Mouse (Mus musculus) limb, embryonic 11.5 days (tissue): ENCODE measurements around the gene Nipa1. TPM values are rescaled to one million over a fixed set of nuclear protein-coding genes. Genes with fewer than 3 reads are reported as not detected.
A peak's percentile ranks its signal among the peaks of the same experiment; 100 is the strongest.

Experiments
- ATAC-seq: fragments of 200-750 bp; cut with Nextera tagmentation; 2 replicates; pipeline ENCODE4 v1.8.0; 2017; ENCODE audit warnings: low read depth; ENCODE audit not compliant: insufficient number of reproducible peaks, low FRiP score, low TSS enrichment
- DNase-seq: peaks from one replicate; pipeline ENCODE4 v3.0.0-alpha.2; 2015; ENCODE audit warnings: low spot score
- H3K27ac ChIP-seq: fragments of 300-500 bp; sonication (generic); replicated peaks from 2 replicates; pipeline ENCODE4 v1.5.1; 2014; ENCODE audit warnings: low read depth, mild to moderate bottlenecking, low read length
- H3K27me3 ChIP-seq: fragments of 300-500 bp; sonication (generic); 2 replicates; pipeline ENCODE4 v1.6.1; 2014; ENCODE audit warnings: mild to moderate bottlenecking, low read length, mixed read lengths; ENCODE audit not compliant: control insufficient read depth, insufficient read depth
- H3K36me3 ChIP-seq: fragments of 300-500 bp; sonication (generic); 2 replicates; pipeline ENCODE4 v1.6.1; 2014; ENCODE audit warnings: mild to moderate bottlenecking, low read length, moderate library complexity, mixed read lengths; ENCODE audit not compliant: control insufficient read depth, insufficient read depth
- H3K4me1 ChIP-seq: fragments of 300-500 bp; sonication (generic); 2 replicates; pipeline ENCODE4 v1.6.1; 2014; ENCODE audit warnings: low read length, mixed read lengths; ENCODE audit not compliant: control insufficient read depth, insufficient read depth
- H3K4me2 ChIP-seq: fragments of 300-500 bp; sonication (generic); 2 replicates; pipeline ENCODE4 v1.6.1; 2014; ENCODE audit warnings: low read depth, mild to moderate bottlenecking, moderate library complexity; ENCODE audit not compliant: severe bottlenecking
- H3K4me3 ChIP-seq: fragments of 300-500 bp; sonication (generic); 2 replicates; pipeline ENCODE4 v1.5.1; 2014; ENCODE audit warnings: low read depth, low read length
- H3K9ac ChIP-seq: fragments of 300-500 bp; sonication (generic); 2 replicates; pipeline ENCODE4 v1.6.1; 2014; ENCODE audit warnings: mild to moderate bottlenecking, low read length
- H3K9me3 ChIP-seq: fragments of 300-500 bp; sonication (generic); 2 replicates; pipeline ENCODE4 v1.6.1; 2016; ENCODE audit warnings: low read length; ENCODE audit not compliant: control insufficient read depth
- WGBS: fragments of 180-500 bp; shearing (Covaris S2); extraction: QIAGEN DNeasy Blood & Tissue Kit; methylation state at CpG from one replicate; pipeline ENCODE4 v1.1.7; 2014; 5-methylcytosine and 5-hydroxymethylcytosine counted together
- polyA plus RNA-seq: library from polyadenylated mRNA; unstranded; fragments of >200 nt; fragmentation: Nextera tagmentation; extraction: Ambion mirVana; gene quantifications from 2 replicates; pipeline ENCODE4 v1.2.1, GENCODE M21; 2014

Gene Nipa1
- polyA plus RNA-seq = 5.6 and 6.3 TPM in 2 replicates

GRCm38 (mm10) chr7:56019930-56020253 is at the start of gene Nipa1:
TSS of gene Nipa1 (minus strand) at chr7:56019954.
- no peaks in the 10 kb centered on the region for H3K27me3 ChIP-seq
- H3K4me3 ChIP-seq = peak within 1 kb of the TSS; percentile 63
- ATAC-seq = no peak
- no peak for DNase-seq
- H3K9ac ChIP-seq = peak within 1 kb of the TSS; percentile 81
- 68% methylated on average over 3 of the region's 3 CpGs for WGBS
- H3K36me3 ChIP-seq = no peaks in the 10 kb centered on the region
- no peak within 1 kb of the TSS for H3K27ac ChIP-seq
- H3K4me1 ChIP-seq = no peaks in the 10 kb centered on the region; the same call in 1 of the 2 replicates
- no peaks in the 10 kb centered on the region for H3K9me3 ChIP-seq
- peak within 1 kb of the TSS; percentile 79 for H3K4me2 ChIP-seq

GRCm38 (mm10) chr7:56066634-56067033 is 46.9 kb upstream of the Nipa1 start:
- no peak overlapping the region for H3K9ac ChIP-seq
- H3K36me3 ChIP-seq = no peaks in the 10 kb centered on the region
- WGBS = 97% methylated on average over 1 of the region's 1 CpGs
- no peaks in the 10 kb centered on the region for H3K4me1 ChIP-seq
- DNase-seq (no peak), ATAC-seq (no peak)
- H3K4me3 ChIP-seq = no peak overlapping the region
- H3K9me3 ChIP-seq = no peaks in the 10 kb centered on the region
- no peak overlapping the region for H3K27ac ChIP-seq
- H3K27me3 ChIP-seq = no peaks in the 10 kb centered on the region
- no peak overlapping the region for H3K4me2 ChIP-seq

GRCm38 (mm10) chr7:56066136-56066535 is 46.4 kb upstream of the Nipa1 start:
- 84% methylated on average over 2 of the region's 2 CpGs for WGBS
- Histone ChIP-seq H3K27ac (no peak overlapping the region), H3K9me3 (no peaks in the 10 kb centered on the region), H3K4me2 (no peak overlapping the region), H3K36me3 (no peaks in the 10 kb centered on the region), H3K9ac (no peak overlapping the region), H3K4me3 (no peak overlapping the region), H3K4me1 (no peaks in the 10 kb centered on the region), H3K27me3 (no peaks in the 10 kb centered on the region)
- DNase-seq (no peak), ATAC-seq (no peak)

- Histone ChIP-seq H3K27ac (no peak overlapping the region), H3K36me3 (no peaks in the 10 kb centered on the region), H3K9ac (no peak overlapping the region), H3K27me3 (no peaks in the 10 kb centered on the region), H3K9me3 (no peaks in the 10 kb centered on the region), H3K4me1 (no peaks in the 10 kb centered on the region), H3K4me2 (no peak overlapping the region), H3K4me3 (no peak overlapping the region)
- WGBS = 83% methylated on average over 1 of the region's 1 CpGs
- no peak for DNase-seq
- no peak for ATAC-seq
Measured at GRCm38 (mm10) chr7:56064876-56065275, 45.1 kb upstream of the Nipa1 start.

- Histone ChIP-seq H3K27ac (no peak overlapping the region), H3K4me1 (no peaks in the 10 kb centered on the region), H3K36me3 (peaks cover 4% of the 10 kb centered on the region; the same call in 1 of the 2 replicates), H3K4me3 (no peak overlapping the region), H3K9me3 (no peaks in the 10 kb centered on the region), H3K27me3 (no peaks in the 10 kb centered on the region), H3K4me2 (no peak overlapping the region), H3K9ac (no peak overlapping the region)
- WGBS = 90% methylated on average over 3 of the region's 3 CpGs
- ATAC-seq (no peak), DNase-seq (no peak)
Measured at GRCm38 (mm10) chr7:56055338-56055737, 35.6 kb upstream of the Nipa1 start.

- no peak overlapping the region for H3K4me2 ChIP-seq
- ATAC-seq = no peak
- H3K36me3 ChIP-seq = peaks cover 4% of the 10 kb centered on the region; the same call in 1 of the 2 replicates
- H3K9me3 ChIP-seq = no peaks in the 10 kb centered on the region
- no peaks in the 10 kb centered on the region for H3K4me1 ChIP-seq
- H3K9ac ChIP-seq = no peak overlapping the region
- H3K4me3 ChIP-seq = no peak overlapping the region
- H3K27me3 ChIP-seq = no peaks in the 10 kb centered on the region
- no peak for DNase-seq
- no peak overlapping the region for H3K27ac ChIP-seq
Measured at GRCm38 (mm10) chr7:56052996-56053395, 33.2 kb upstream of the Nipa1 start.

- ATAC-seq (peak; percentile 41), DNase-seq (no peak)
- H3K9ac ChIP-seq = peak overlapping the region; percentile 73
- no peaks in the 10 kb centered on the region for H3K9me3 ChIP-seq
- H3K4me3 ChIP-seq = peak overlapping the region; percentile 62
- no peaks in the 10 kb centered on the region for H3K27me3 ChIP-seq
- WGBS = 0% methylated on average over 18 of the region's 18 CpGs
- H3K4me2 ChIP-seq = peak overlapping the region; percentile 66
- H3K36me3 ChIP-seq = no peaks in the 10 kb centered on the region
- peak overlapping the region; percentile 78 for H3K27ac ChIP-seq
- H3K4me1 ChIP-seq = no peaks in the 10 kb centered on the region
Measured at GRCm38 (mm10) chr7:56050487-56050911, 30.7 kb upstream of the Nipa1 start.

- H3K4me2 ChIP-seq = peak within 1 kb of the TSS; percentile 66
- H3K9me3 ChIP-seq = no peaks in the 10 kb centered on the region
- peak; percentile 100 for ATAC-seq
- peak within 1 kb of the TSS; percentile 62 for H3K4me3 ChIP-seq
- H3K9ac ChIP-seq = peak within 1 kb of the TSS; percentile 73
- WGBS = under 1% methylated on average over 35 of the region's 47 CpGs
- H3K4me1 ChIP-seq = no peaks in the 10 kb centered on the region
- peak; percentile 99 for DNase-seq
- H3K36me3 ChIP-seq = no peaks in the 10 kb centered on the region
- peak within 1 kb of the TSS; percentile 78 for H3K27ac ChIP-seq
- H3K27me3 ChIP-seq = no peaks in the 10 kb centered on the region
Measured at GRCm38 (mm10) chr7:56049831-56050321, 30.1 kb upstream of the Nipa1 start, which contains the start of gene Herc2. TSS of gene Herc2 (plus strand) at chr7:56050196.

- Histone ChIP-seq H3K9ac (no peak overlapping the region), H3K4me2 (no peak overlapping the region), H3K27me3 (no peaks in the 10 kb centered on the region), H3K27ac (no peak overlapping the region), H3K4me1 (no peaks in the 10 kb centered on the region), H3K9me3 (no peaks in the 10 kb centered on the region), H3K36me3 (no peaks in the 10 kb centered on the region), H3K4me3 (no peak overlapping the region)
- ATAC-seq (no peak), DNase-seq (no peak)
- WGBS = 87% methylated on average over 1 of the region's 1 CpGs
Measured at GRCm38 (mm10) chr7:56047178-56047577, 27.4 kb upstream of the Nipa1 start.
